Mouse (Mus musculus) mouse embryonic stem cell (cell line): ENCODE measurements around the gene Zcchc14.

Source experiments
- in situ Hi-C, 2 experiments: fragments of 300-500 bp; cut with MboI; formaldehyde crosslinking; loops; 1 replicate in 1 of 2; 3 replicates in 1 of 2; pipeline ENCODE4 v1.14.3; 2019 to 2020; ENCODE audit warnings: low sequenced_read_pairs in 2 of 2, low pct_unique_long_range_greater_than_20kb in 1 of 2, mixed read lengths in 1 of 2; ENCODE audit not compliant: unreplicated experiment in 1 of 2

The Zcchc14 gene

DNA sequence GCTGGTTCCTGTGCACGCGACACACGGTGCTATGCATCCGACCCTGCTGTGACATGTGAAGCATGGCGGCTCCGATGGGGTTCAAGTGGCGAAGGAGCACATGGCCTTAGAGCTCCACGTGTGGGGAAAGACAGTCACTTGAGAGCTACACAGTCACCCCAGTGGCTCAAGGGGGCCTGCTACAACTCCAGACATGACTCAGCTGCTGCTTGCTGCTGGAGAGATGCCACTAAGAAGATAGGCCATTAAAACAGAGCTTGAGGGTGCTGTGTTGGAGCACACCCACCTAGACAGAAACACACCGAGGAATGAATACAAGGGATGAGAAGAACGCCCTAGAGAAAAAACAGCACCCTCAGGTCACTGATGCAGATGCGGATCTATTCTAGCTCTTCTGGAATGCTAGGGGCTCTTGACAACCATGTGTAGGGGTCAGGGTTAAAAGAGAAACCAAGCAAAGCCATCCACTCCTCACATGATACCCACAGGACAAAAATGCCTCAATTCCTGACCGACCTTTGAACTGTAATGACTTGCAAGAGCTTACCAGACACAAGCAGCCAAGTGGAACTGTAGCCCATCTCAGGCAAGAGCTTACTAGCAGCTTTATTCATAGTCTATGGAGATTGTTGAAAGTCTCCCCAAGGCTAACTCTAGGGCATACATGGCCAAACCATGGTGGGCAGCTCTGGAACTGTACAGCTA lies 5.0 kb downstream of the Zcchc14 start:
- in situ Hi-C loops, result no loop called here

DNA sequence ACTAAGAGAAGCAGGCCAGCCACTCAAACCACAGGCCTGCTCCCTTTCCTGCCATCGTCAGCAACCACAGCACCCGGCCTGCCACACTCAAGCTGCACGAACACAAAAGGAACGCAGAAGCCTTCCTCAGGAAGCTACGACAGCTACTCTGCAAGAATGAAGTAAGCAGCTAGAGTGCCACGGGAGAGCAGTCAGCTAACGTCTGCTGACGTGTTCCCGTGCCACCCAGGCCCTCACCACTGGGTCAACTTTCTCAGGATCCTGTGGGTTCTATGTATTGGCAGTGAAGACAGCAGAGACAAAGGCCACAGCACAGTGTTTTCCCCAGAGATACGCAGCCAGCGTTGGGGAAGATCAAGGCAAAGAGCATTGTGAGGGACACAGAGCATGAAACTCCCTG lies 9.3 kb downstream of the Zcchc14 start:
- in situ Hi-C loops, result no loop called here

DNA sequence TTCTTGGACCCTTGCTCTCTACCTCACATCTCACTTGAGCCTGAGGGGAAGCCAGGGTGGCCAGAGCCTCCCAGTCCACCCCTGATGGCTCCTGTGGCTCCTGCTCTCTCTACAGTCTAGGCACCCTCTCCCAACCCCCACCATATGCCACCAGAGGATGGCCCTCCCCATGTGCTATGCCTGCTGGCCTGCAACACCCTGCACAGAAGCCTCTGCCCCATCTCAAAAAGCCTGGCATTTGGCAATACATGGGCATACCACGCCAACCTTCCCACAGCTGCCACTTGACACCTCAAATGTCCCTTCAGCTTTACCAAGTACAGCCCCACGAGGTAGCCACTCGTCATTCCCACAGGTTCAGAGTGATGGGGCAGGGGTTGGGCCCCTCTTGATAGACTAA lies 9.9 kb downstream of the Zcchc14 start:
- in situ Hi-C loops, result no loop called here

DNA sequence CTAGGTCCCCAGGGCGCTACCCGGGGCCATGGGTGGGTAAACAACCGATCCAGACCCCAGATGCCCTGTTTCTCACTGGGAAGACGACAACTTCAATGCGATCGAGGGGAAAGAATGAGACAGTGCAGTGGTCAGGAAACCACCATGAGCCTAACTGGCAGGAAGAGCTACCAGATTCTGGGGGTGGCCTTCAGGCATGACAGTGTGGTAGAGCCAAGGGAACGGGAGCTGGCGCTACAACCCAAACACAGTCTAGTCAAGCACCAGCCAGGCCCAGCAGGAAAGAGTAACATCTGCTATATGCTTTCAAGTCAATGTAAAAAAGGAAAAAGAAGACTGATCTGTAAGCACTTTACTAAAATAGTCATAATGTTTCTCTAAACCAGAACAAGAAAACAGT lies 16.5 kb downstream of the Zcchc14 start:
- in situ Hi-C loops, result no loop called here

DNA sequence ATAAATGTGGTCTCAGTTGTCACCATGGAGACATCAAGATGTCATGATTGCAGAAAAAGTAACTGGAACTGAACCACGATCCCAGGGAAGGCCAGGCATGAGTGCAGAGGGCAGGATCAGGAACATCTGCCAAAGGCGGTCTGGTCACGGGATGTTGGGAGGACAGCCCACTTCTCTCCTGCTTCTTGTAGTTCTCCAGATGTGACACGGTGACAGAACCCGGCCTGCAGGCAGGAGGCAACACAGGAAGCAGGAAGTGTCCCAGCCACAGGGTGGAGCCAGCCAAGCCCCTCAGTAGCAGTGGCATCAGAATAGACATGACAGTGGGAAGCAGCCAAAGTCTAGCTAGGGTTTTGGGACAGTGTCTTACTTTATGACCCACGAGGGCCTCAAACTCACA lies 17.2 kb downstream of the Zcchc14 start:
- in situ Hi-C loops, result no loop called here

DNA sequence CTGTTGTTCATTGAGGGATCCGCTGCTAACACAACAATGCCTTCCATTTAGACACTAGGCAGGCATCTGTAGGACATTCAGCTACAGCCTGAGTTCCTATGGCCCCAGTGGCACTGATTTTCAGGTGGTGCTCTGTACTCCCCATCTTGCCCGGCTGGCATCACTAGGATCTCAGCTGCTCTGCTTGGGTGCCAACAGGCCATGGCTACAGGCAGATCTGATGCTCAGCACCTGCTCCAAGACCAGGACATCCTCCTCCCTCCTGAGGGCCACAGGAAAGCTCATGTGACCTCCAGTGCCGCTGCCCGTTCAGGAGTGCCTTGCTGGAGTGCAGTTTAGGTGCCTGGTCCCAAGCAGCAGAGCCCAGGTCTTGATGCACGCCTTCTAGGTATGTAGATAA lies 20.3 kb downstream of the Zcchc14 start:
- in situ Hi-C loops, result no loop called here

DNA sequence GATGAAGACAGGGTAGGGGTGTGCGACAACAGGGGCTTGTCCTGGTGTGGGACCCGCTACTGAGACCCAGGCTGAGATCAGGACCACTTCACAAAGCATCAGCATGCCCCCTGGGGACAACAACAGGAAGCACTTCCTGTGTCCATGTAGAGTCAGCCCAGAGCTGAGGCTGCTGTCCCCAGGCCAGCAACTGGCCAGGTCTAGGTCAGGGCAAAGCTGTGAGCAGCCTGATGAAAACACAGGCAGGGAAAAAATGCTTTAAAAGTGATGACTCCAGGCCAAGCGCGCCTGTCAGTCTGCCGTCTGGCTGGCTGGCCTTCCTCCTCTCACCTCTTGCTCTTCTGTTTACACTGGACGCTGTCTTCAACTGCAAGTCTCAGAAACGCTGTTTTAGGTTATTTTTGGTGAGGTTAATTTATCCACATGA lies 21.0 kb downstream of the Zcchc14 start:
- in situ Hi-C loops, result no loop called here

DNA sequence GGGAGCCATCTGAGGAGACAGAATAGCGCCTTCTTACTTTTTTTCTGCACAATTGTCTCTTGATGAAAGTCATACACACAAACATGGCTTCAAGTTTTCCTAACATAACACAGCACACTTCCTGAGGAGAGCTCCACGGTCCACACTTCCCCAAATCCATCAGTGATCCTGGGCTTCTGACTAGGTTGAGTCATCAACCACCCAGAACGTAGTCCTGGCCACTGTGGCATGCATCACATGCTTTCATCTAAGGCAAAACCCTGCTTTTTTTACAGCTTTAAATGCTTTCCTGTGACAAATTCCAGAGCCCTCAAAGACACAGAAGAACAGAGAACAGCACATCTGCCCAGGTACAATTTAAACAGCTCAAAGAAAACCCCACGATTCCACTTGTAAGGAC lies 24.0 kb downstream of the Zcchc14 start:
- in situ Hi-C loops, result no loop called here

DNA sequence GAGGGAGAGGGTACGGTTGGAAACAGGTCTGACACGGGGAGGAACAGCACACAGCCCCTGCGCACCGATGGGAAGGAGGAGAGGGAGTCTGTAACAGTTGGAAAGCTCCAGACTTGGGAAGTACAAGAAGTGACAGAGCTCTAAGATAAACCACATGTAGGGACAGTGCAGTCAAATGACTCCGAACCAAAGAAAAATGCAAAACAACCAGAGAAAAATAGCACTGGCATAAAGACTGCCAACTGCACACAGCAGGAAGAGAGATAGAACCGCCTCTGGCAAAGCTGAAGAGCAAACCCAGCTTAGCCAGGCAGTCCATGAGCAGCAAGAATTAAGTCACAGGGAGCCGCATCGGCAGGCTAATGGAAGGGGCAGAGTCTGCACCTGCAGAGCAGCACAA lies 29.7 kb downstream of the Zcchc14 start:
- in situ Hi-C loops, result no loop called here

DNA sequence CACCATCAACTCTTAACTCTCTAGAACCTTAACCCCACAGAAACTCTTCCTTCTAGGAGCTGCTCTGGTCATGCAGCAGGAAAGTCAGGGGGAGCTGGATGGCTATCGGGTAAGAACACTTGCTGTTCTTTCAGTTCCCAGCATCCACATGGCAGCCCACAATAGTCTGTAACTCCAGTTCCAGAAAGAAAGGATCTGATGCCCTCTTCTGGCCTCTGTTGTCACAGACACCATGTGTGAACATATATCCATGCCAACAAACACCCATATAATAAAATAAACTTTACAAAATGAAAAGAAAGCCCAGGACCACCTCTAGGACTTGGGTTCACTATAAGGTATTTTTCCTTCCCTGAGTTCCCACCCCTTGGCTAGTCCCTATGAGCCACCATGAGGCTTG lies 30.8 kb downstream of the Zcchc14 start:
- in situ Hi-C loops, result no loop called here

DNA sequence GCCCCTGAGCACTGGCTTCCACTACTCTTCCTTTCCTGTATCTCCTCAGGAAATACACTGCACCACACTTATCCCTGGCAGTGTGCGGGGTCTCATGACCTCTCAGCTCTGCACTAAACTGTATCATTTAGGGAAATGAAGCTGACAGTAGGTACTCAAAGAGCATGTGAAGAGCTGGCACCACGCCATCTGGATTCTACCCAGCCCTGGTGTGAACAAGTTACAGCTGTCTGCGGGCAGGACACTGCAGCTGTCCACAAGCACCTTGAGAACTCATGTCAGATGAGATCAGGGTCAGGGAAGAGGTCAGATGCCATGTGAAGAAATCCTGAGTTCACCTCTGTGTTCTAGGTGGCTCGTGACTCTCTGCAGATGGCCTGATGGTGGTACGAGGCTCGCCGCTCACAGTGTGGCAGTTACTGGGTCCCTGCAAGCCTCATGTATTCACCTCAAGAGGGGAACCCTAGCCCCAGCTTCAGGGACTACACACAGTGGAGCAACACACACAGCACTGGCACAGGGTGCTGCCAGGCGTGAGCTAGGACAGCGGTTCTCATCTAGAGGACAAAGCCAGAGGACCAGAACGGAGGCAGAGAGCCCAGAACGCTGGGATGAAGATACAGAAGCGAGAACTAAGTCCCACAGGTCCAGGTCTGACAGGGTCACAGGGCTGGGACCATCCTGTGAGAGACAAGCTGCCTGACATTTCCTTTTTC lies 31.7 kb downstream of the Zcchc14 start:
- in situ Hi-C loops, result no loop called here

DNA sequence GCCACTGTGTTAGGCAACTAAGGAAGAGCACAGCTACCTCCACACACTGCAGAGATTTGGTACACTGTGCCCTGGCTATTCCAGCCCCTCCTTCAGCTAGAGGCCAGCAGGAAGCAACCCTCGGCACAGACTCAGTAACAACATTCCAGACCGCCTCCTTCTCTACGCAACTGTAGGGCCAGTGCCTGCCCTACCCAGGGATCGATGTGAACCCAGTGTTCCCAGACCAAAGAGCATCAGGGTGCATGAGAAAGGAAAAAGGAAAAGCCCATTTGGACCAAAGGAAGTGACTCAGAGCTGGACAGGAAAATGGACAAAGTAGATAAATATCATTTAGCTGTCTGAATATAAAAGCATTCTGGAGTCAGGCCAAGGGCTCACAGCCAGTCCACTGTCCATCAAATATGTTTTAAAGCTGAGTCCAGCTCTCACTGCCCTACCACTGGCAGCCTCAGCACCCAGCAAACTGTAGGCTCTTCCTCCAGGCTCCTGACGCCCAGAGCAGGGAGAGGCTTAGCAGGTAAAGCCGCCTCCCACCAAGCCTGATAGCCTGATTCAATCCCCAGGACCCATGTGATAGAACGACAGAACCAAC lies 33.2 kb downstream of the Zcchc14 start:
- in situ Hi-C loops, result no loop called here

DNA sequence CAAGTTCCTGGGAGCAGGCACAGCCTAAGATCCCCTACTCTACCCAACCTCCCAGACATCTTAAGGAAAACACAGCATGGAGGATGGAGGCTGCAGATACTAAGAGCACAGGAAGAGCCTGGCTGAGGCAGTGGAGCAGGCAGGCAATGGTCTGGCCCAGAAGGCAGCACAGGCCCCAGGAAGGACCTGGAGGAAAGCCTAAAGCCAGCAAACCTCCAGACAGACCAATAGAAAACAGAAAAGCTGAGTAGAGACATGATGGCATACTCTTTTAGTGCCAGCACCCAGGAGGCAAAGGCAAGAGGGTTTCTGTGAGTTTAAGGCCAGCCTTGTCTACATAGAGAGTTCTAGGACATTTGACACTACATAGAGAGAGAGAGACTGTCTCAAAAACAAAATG lies 39.3 kb downstream of the Zcchc14 start:
- in situ Hi-C loops, result no loop called here

DNA sequence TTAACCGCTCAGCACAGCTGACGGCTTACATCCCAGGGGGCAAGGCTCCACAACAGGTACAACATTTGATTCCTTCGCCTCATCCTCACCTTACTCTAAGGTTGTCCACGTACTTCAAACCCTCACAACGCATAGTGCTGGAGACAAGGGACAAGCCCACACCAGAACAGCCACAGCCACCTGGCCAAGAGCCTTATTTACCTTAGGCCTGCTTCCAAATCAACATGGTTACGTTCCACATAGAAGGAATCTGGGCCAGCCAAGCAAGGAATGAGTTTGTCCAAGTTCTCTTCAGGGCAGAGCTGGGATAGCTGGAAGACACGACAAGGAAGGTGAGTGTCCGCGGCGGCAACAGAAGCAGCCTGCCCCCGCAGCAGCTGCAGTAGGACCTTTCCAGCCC lies 42.8 kb downstream of the Zcchc14 start:
- in situ Hi-C loops, result no loop called here

DNA sequence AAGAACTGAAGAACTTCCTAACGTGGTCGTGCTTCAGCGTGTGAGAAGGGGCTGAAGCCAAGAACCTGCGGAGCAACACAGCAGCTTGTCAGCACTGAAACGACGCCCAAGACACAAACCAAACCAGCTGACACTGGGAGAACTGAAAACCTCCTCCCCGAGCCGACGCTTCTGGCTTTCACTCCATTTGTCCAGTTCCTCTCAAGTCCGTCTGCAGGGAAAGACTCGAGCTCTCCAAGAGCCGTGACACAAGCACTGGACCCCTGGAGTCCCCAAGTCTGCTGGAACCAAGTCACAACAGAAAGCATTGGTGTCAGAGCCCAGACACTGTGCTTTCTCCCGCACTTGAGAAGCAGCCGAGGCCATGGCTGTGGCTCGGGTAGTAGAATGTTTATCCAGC lies 43.5 kb downstream of the Zcchc14 start:
- in situ Hi-C loops, result no loop called here

DNA sequence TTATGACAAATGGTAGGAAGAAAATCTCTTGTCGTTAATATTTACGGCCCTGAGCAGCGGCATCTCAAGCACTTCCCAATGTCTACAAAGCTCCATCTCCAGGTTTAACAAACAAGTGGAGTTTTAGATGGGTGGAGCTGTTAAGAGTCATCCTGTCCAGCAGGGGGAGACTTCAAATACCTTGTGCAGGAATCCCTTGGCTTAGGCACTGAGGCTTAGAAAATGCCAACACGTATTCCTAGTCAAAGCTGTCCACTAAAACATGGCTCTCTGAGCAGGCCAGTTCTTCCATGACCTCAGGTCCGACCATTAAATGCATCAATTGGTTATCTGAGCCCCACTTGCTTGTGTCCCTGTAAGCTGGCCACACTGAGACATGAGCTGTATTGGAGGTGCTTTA lies 45.0 kb downstream of the Zcchc14 start:
- in situ Hi-C loops, result no loop called here

DNA sequence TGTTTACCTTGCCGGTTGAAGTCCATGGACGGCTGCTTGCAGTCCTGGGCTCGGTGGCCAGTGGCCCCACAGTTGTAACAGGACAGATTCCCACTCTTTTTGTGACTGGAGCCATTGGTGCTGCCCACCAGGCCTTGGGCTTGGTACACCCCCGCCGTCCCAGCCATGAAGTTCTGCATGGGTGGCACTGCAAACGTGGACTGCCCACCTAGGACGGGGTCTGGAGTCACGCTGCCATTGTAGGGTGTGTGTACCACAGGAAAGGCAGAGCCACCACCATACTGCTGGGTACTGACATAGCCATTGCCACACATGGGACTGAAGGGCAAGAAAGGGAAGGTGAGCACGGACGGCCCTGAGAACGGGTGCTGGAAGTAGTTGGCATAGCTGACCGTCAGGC lies 48.9 kb downstream of the Zcchc14 start:
- in situ Hi-C loops, result no loop called here

DNA sequence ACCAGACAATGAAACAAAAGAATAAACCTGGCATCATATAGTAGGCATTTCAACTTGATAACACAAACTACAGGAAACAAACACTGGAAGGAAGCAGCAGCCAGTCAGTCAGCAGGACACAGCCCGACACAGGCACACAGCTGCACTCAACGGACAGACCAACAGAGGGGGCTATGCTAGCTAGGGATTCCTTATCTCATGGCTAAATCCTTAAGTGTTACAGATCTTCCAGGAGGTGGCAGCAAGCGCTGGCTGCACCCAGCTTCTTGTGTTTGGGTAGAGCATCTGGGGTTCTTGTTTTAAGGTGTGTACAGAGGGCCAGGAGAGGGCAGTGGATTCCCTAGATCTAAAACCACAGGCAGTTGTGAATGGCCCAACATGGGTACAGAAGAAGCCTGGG lies 49.8 kb downstream of the Zcchc14 start:
- in situ Hi-C loops, result no loop called here

DNA sequence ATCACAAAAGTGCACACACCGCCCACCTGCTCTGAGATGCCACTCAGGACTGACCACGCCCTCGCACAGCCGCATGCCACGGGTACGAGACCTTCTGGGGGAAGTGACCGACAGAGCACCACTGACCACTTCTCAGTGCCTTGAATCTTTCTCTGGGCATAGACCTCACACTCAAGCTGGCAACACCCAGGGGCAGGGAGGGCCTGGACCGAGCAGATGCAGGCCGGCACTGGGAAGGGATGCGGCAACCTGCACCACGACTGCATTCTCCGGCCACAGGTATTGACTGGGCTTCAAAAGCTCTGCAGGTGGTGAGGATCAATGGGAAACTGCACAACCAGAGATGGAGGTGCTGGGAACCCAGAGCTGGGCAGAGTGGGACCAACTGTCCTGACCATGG lies 50.3 kb downstream of the Zcchc14 start:
- in situ Hi-C loops, result no loop called here

DNA sequence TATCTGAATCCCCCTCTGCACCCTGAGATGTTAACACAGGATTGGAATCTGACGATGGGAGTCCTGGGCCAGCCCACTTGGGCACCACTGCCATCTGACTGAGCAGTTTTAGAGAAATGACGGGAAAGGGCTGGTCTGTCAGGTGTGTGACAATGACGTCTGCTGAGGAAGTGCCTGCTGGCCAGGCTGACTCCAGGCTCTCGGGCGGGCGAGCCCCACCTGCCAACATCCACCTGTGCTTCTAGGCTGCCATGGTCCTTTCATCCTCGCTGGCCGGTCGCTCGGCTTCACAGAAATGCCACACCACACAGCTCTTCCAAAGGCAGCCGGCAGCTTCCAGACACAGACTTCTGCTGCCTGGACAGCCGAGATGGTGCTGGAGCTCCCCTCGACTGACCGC lies 52.9 kb downstream of the Zcchc14 start:
- in situ Hi-C loops, result loop anchor here (10.0 to 25.0 kb wide), 2 partner anchors 55 to 337 kb away; partner anchors contain the start of genes 1700018B08Rik (in 2 of the 2), Banp (in 1 of the 2) and Car5a (in 1 of the 2)
